9 mouse cellular contexts compared by ENCODE assay signal in the genomic region with DNA sequence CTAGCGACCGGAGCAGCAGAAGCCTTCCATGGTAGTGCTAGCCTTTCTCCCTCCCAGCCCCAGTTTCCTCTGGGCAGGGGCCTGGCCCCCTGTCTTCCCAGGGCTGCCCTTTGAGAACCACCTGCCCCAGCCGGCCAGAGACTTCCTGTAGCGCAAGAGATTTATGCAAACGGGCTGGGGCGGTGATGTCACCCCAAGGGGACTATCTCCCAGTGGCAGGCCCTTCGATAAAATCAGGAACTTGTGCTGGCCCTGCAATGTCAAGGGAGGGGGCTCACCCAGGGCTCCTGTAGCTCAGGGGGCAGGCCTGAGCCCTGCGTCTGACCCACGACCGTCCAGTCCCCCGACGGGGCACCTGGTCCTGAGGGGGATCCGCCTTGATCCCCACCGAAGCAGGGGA. TPM values are rescaled to one million over a fixed set of nuclear protein-coding genes. Genes with fewer than 3 reads are reported as not detected.
DNase-seq lines count a peak whose midpoint lies in the region; ATAC-seq and TF ChIP-seq lines count a peak whose summit lies in the region.
"Had no signal": no experiment of that assay in that cellular context is flagged by ENCODE, and none has a peak within 500 bp of the region (broad histone marks: within the 10 kb centered on the region; RNA-seq: fewer than 3 reads in every experiment).

No protein-coding gene starts in this region.

- no peak for TF ChIP-seq POLR2A in lung, adult 2 months (IDR thresholded peaks at IDR 0.05; ENCODE audit: borderline replicate concordance, extremely low read depth, low read depth, low read length)

- H3K4me1 ChIP-seq in lung, adult 2 months (ENCODE audit: control insufficient read depth, insufficient read depth, low read length), result peaks cover 3% of the 10 kb centered on the region; the same call in 1 of the 2 replicates
- no peaks in the 10 kb centered on the region for H3K4me1 ChIP-seq in forebrain, embryonic 15.5 days
- H3K4me1 ChIP-seq in midbrain, embryonic 13.5 days (replicated peaks), result no peaks in the 10 kb centered on the region

- H3K9me3 ChIP-seq in forebrain, embryonic 15.5 days, result no peaks in the 10 kb centered on the region
- H3K9me3 ChIP-seq in midbrain, embryonic 13.5 days, result no peaks in the 10 kb centered on the region

- no peaks in the 10 kb centered on the region for H3K36me3 ChIP-seq in forebrain, embryonic 15.5 days
- H3K36me3 ChIP-seq in midbrain, embryonic 13.5 days, result no peaks in the 10 kb centered on the region

- 61% methylated on average over 14 of the region's 14 CpGs for WGBS in lung, adult 2 months
- 79% methylated on average over 14 of the region's 14 CpGs for WGBS in forebrain, embryonic 15.5 days
- 73% methylated on average over 14 of the region's 14 CpGs for WGBS in midbrain, embryonic 13.5 days

- no peak for TF ChIP-seq CTCF in lung, adult 2 months (IDR thresholded peaks at IDR 0.05; ENCODE audit: insufficient read depth, low read length)

- no peak overlapping the region for H3K9ac ChIP-seq in forebrain, embryonic 15.5 days (replicated peaks)
- no peak overlapping the region for H3K9ac ChIP-seq in midbrain, embryonic 13.5 days (replicated peaks)

- H3K27ac ChIP-seq in forebrain, embryonic 15.5 days (replicated peaks), result no peak overlapping the region
- no peak overlapping the region for H3K27ac ChIP-seq in midbrain, embryonic 13.5 days

- no peaks in the 10 kb centered on the region for H3K27me3 ChIP-seq in forebrain, embryonic 15.5 days
- H3K27me3 ChIP-seq in midbrain, embryonic 13.5 days, result no peaks in the 10 kb centered on the region

- peak; percentile 59 to 71 for DNase-seq in lung, adult 18-20 months
- no peak for DNase-seq in lung, postnatal 10 days
- DNase-seq in lung, adult 2 months, result no peak
- DNase-seq in spleen, postnatal 36 days (ENCODE audit: low spot score in 2 of 2), result peak; percentile 89 to 91
- no peak for DNase-seq in cerebellum, adult 18-20 months

- H3K4me3 ChIP-seq in lung, adult 2 months (replicated peaks; ENCODE audit: extremely low read depth, low read depth, low read length), result peak overlapping the region; percentile 50
- no peak overlapping the region for H3K4me3 ChIP-seq in forebrain, embryonic 15.5 days
- H3K4me3 ChIP-seq in midbrain, embryonic 13.5 days (replicated peaks), result no peak overlapping the region

- ATAC-seq in common myeloid progenitor, adult 5-6 weeks (replicated peaks; ENCODE audit: low read depth, poor library complexity, severe bottlenecking), result peak; percentile 75
- ATAC-seq in forebrain, embryonic 15.5 days (replicated peaks), result no peak
- ATAC-seq in midbrain, embryonic 13.5 days, result no peak

- no peak overlapping the region for H3K4me2 ChIP-seq in forebrain, embryonic 15.5 days (replicated peaks)
- H3K4me2 ChIP-seq in midbrain, embryonic 13.5 days (replicated peaks), result no peak overlapping the region

RNA-seq across cellular contexts. Expression of gene Spi1, which starts 14.3 kb away (rescaled TPM):
- total RNA-seq in common myeloid progenitor, adult 5-6 weeks (2017), result 64.4 and 74.3 TPM in 2 replicates
- polyA plus RNA-seq in lung, adult 2 months (2012; rRNA removed), result 65.7 and 70.7 TPM in 2 replicates
- polyA plus RNA-seq in forebrain, embryonic 15.5 days (2015; fragmentation: Nextera tagmentation; extraction: Ambion mirVana), result 2.4 and 3.0 TPM in 2 replicates
- polyA plus RNA-seq in midbrain, embryonic 13.5 days (2015; fragmentation: Nextera tagmentation; extraction: Ambion mirVana), result 1.8 and 3.0 TPM in 2 replicates

RNA-seq across cellular contexts. Expression of gene Mybpc3, which starts 21.4 kb away (rescaled TPM):
- 0.09 and 0.15 TPM in 2 replicates for total RNA-seq in common myeloid progenitor, adult 5-6 weeks (2017)
- polyA plus RNA-seq in lung, adult 2 months (2012; rRNA removed), result 7.0 and 11.2 TPM in 2 replicates
- polyA plus RNA-seq in forebrain, embryonic 15.5 days (2015; fragmentation: Nextera tagmentation; extraction: Ambion mirVana), result 0.14 TPM in 1 of 2 replicates, not detected in the other
- polyA plus RNA-seq in midbrain, embryonic 13.5 days (2015; fragmentation: Nextera tagmentation; extraction: Ambion mirVana), result not detected in 2 replicates
- total RNA-seq: midbrain, postnatal 0 days had no signal
- polyA plus RNA-seq: midbrain, postnatal 0 days had no signal

RNA-seq across cellular contexts. Expression of gene Slc39a13, which starts 26.3 kb away (rescaled TPM):
- total RNA-seq in common myeloid progenitor, adult 5-6 weeks (2017), result 8.9 and 10.7 TPM in 2 replicates
- polyA plus RNA-seq in lung, adult 2 months (2012; rRNA removed), result 88.2 and 101 TPM in 2 replicates
- 23.7 and 27.8 TPM in 2 replicates for polyA plus RNA-seq in forebrain, embryonic 15.5 days (2015; fragmentation: Nextera tagmentation; extraction: Ambion mirVana)
- 25.0 and 29.4 TPM in 2 replicates for polyA plus RNA-seq in midbrain, embryonic 13.5 days (2015; fragmentation: Nextera tagmentation; extraction: Ambion mirVana)

RNA-seq across cellular contexts. Expression of gene Psmc3, which starts 42.7 kb away (rescaled TPM):
- 227 and 246 TPM in 2 replicates for total RNA-seq in common myeloid progenitor, adult 5-6 weeks (2017)
- 51.7 and 76.9 TPM in 2 replicates for polyA plus RNA-seq in lung, adult 2 months (2012; rRNA removed)
- 230 and 231 TPM in 2 replicates for polyA plus RNA-seq in forebrain, embryonic 15.5 days (2015; fragmentation: Nextera tagmentation; extraction: Ambion mirVana)
- polyA plus RNA-seq in midbrain, embryonic 13.5 days (2015; fragmentation: Nextera tagmentation; extraction: Ambion mirVana), result 251 and 254 TPM in 2 replicates

Comparison
In these comparisons a context has a peak if more than half of its experiments do, and no peak if none do; other contexts are left out.
1. DNase-seq: peak in lung, adult 18-20 months (2 of 2) and spleen, postnatal 36 days (2 of 2); none in lung, postnatal 10 days (single experiment), lung, adult 2 months (single experiment) and cerebellum, adult 18-20 months (0 of 2).
2. RNA of gene Spi1, which starts 14.3 kb away (polyA plus RNA-seq): 65.7 to 70.7 TPM in lung, adult 2 months; 1.8 to 3.0 TPM in midbrain, embryonic 13.5 days and 2.4 to 3.0 TPM in forebrain, embryonic 15.5 days; every median in the first group is over 10 times any median in the second.